Comparison of ENCODE assay signal across 13 mouse cellular contexts in genomic region chr16:21377605-21377968, GRCm38 (mm10). TPM values are rescaled to one million over a fixed set of nuclear protein-coding genes. Genes with fewer than 3 reads are reported as not detected.
DNase-seq lines count a peak whose midpoint lies in the region; ATAC-seq and TF ChIP-seq lines count a peak whose summit lies in the region.
"Had no signal": no experiment of that assay in that cellular context is flagged by ENCODE, and none has a peak within 500 bp of the region (broad histone marks: within the 10 kb centered on the region; RNA-seq: fewer than 3 reads in every experiment).

No protein-coding gene starts in this region.

- DNase-seq in heart, postnatal 36 days: no peak
- DNase-seq in midbrain, embryonic 11.5 days (ENCODE audit: low spot score, missing footprints): no peak
- DNase-seq in layer of hippocampus, adult 2 months (ENCODE audit: low spot score in 2 of 2): no peak
- no peak for DNase-seq in frontal cortex, postnatal 25 days (ENCODE audit: low spot score in 2 of 2)
- DNase-seq: cerebellum, adult 8-10 months had no signal

- H3K4me3 ChIP-seq in heart, embryonic 14.5 days (ENCODE audit: control insufficient read depth in 1 of 2, insufficient read depth in 1 of 2, low read depth in 1 of 2, low read length in 2 of 2): no peak overlapping the region
- no peak overlapping the region for H3K4me3 ChIP-seq in midbrain, embryonic 11.5 days (ENCODE audit: low read depth, low read length)
- no peak overlapping the region for H3K4me3 ChIP-seq in midbrain, embryonic 15.5 days
- H3K4me3 ChIP-seq in intestine, postnatal 0 days (ENCODE audit: low read depth, low read length): no peak overlapping the region
- no peak overlapping the region for H3K4me3 ChIP-seq in layer of hippocampus, adult 2 months
- H3K4me3 ChIP-seq: liver, embryonic 15.5 days; neural tube, embryonic 13.5 days had no signal

- H3K9ac ChIP-seq in heart, embryonic 14.5 days (ENCODE audit: low read length): no peak overlapping the region
- no peak overlapping the region for H3K9ac ChIP-seq in midbrain, embryonic 11.5 days (ENCODE audit: low read length)
- H3K9ac ChIP-seq in midbrain, embryonic 15.5 days: no peak overlapping the region
- no peak overlapping the region for H3K9ac ChIP-seq in intestine, postnatal 0 days (ENCODE audit: low read depth, low read length)
- H3K9ac ChIP-seq: liver, embryonic 15.5 days; neural tube, embryonic 13.5 days had no signal

- no peaks in the 10 kb centered on the region for H3K27me3 ChIP-seq in heart, embryonic 14.5 days (ENCODE audit: control insufficient read depth, insufficient read depth, low read length)
- no peaks in the 10 kb centered on the region for H3K27me3 ChIP-seq in midbrain, embryonic 11.5 days (ENCODE audit: control insufficient read depth, insufficient read depth, low read length)
- H3K27me3 ChIP-seq in midbrain, embryonic 15.5 days (replicated peaks): no peaks in the 10 kb centered on the region
- no peaks in the 10 kb centered on the region for H3K27me3 ChIP-seq in intestine, postnatal 0 days (replicated peaks; ENCODE audit: control insufficient read depth, insufficient read depth, low read length)

- no peak overlapping the region for H3K4me2 ChIP-seq in heart, embryonic 14.5 days (ENCODE audit: low read length)
- H3K4me2 ChIP-seq in midbrain, embryonic 11.5 days: no peak overlapping the region
- no peak overlapping the region for H3K4me2 ChIP-seq in midbrain, embryonic 15.5 days
- H3K4me2 ChIP-seq in intestine, postnatal 0 days (replicated peaks; ENCODE audit: low read depth): no peak overlapping the region
- H3K4me2 ChIP-seq: liver, embryonic 15.5 days; neural tube, embryonic 13.5 days had no signal

- ATAC-seq in heart, embryonic 14.5 days (ENCODE audit: insufficient number of reproducible peaks, insufficient read depth, low FRiP score, low read depth): no peak
- ATAC-seq in midbrain, embryonic 11.5 days (ENCODE audit: low FRiP score): peak; percentile 59
- ATAC-seq in midbrain, embryonic 15.5 days (replicated peaks): no peak
- ATAC-seq in intestine, postnatal 0 days: no peak
- ATAC-seq in erythroblast, adult 5-6 weeks (replicated peaks; ENCODE audit: low FRiP score, poor library complexity, severe bottlenecking): no peak
- ATAC-seq: activated CD4-positive, CD25-positive, alpha-beta regulatory T cell, adult 4 months; CD4-positive, CD25-positive, alpha-beta regulatory T cell, adult 4 months had no signal

- 67% methylated on average over 4 of the region's 4 CpGs for WGBS in heart, embryonic 14.5 days
- WGBS in midbrain, embryonic 11.5 days: 51% methylated on average over 4 of the region's 4 CpGs
- 44% methylated on average over 4 of the region's 4 CpGs for WGBS in midbrain, embryonic 15.5 days
- WGBS in intestine, postnatal 0 days: 52% methylated on average over 4 of the region's 4 CpGs

- intact Hi-C loops in heart, postnatal 36 days (cut with DNase I): no loop called here

- H3K9me3 ChIP-seq in heart, embryonic 14.5 days (ENCODE audit: control insufficient read depth, low read length): no peaks in the 10 kb centered on the region
- no peaks in the 10 kb centered on the region for H3K9me3 ChIP-seq in midbrain, embryonic 11.5 days (ENCODE audit: control insufficient read depth, low read length)
- no peaks in the 10 kb centered on the region for H3K9me3 ChIP-seq in midbrain, embryonic 15.5 days
- H3K9me3 ChIP-seq in intestine, postnatal 0 days (ENCODE audit: control insufficient read depth): no peaks in the 10 kb centered on the region
- H3K9me3 ChIP-seq: liver, embryonic 15.5 days; neural tube, embryonic 13.5 days had no signal

- H3K27ac ChIP-seq in heart, embryonic 14.5 days (replicated peaks in 1 of 2; ENCODE audit: control insufficient read depth in 1 of 2, insufficient read depth in 1 of 2, low read depth in 2 of 2, low read length in 2 of 2): peak overlapping the region; percentile 9 to 41; a peak in 2 of 4 replicates
- no peak overlapping the region for H3K27ac ChIP-seq in midbrain, embryonic 11.5 days (ENCODE audit: low read depth, low read length)
- no peak overlapping the region for H3K27ac ChIP-seq in midbrain, embryonic 15.5 days
- peak overlapping the region; percentile 28; the same call in 1 of the 2 replicates for H3K27ac ChIP-seq in intestine, postnatal 0 days (ENCODE audit: low read depth, low read length)
- no peak overlapping the region for H3K27ac ChIP-seq in layer of hippocampus, adult 2 months
- H3K27ac ChIP-seq: liver, embryonic 15.5 days; neural tube, embryonic 13.5 days had no signal

- H3K4me1 ChIP-seq in heart, embryonic 14.5 days (ENCODE audit: control insufficient read depth in 2 of 2, insufficient read depth in 2 of 2, low read length in 2 of 2): peaks cover 0 to 20% of the 10 kb centered on the region in 2 experiments; a peak in 2 of 4 replicates
- peaks cover 12% of the 10 kb centered on the region for H3K4me1 ChIP-seq in midbrain, embryonic 11.5 days (ENCODE audit: control insufficient read depth, insufficient read depth, low read length)
- peaks cover 9% of the 10 kb centered on the region for H3K4me1 ChIP-seq in midbrain, embryonic 15.5 days
- no peaks in the 10 kb centered on the region for H3K4me1 ChIP-seq in intestine, postnatal 0 days (replicated peaks; ENCODE audit: control insufficient read depth, insufficient read depth, low read length)
- H3K4me1 ChIP-seq: liver, embryonic 15.5 days had no signal

- no peaks in the 10 kb centered on the region for H3K36me3 ChIP-seq in heart, embryonic 14.5 days (ENCODE audit: control insufficient read depth, insufficient read depth, low read length)
- H3K36me3 ChIP-seq in midbrain, embryonic 11.5 days (ENCODE audit: control insufficient read depth, insufficient read depth, low read length): no peaks in the 10 kb centered on the region
- no peaks in the 10 kb centered on the region for H3K36me3 ChIP-seq in midbrain, embryonic 15.5 days (replicated peaks)
- no peaks in the 10 kb centered on the region for H3K36me3 ChIP-seq in intestine, postnatal 0 days (ENCODE audit: control insufficient read depth, insufficient read depth)
- H3K36me3 ChIP-seq: liver, embryonic 15.5 days; neural tube, embryonic 13.5 days had no signal

- TF ChIP-seq CTCF in intestine, postnatal 0 days (IDR thresholded peaks at IDR 0.05; ENCODE audit: low read depth): no peak
- TF ChIP-seq CTCF in layer of hippocampus, adult 2 months (conservative IDR thresholded peaks at IDR 0.05): no peak

RNA-seq across cellular contexts. Expression of gene Vps8, which starts 45.3 kb away (rescaled TPM):
- 24.9 and 27.7 TPM in 2 replicates for polyA plus RNA-seq in heart, embryonic 14.5 days (2014; fragmentation: Nextera tagmentation; extraction: Ambion mirVana)
- total RNA-seq in heart, postnatal 36 days (2021): 10 to 100 TPM; 19.9 to 27.9 TPM
- 27.1 and 28.4 TPM in 2 replicates for polyA plus RNA-seq in midbrain, embryonic 11.5 days (2014; fragmentation: Nextera tagmentation; extraction: Ambion mirVana)
- polyA plus RNA-seq in midbrain, embryonic 15.5 days (2015; fragmentation: Nextera tagmentation; extraction: Ambion mirVana): 37.5 and 40.2 TPM in 2 replicates
- 6.6 and 9.5 TPM in 2 replicates for polyA plus RNA-seq in intestine, postnatal 0 days (2015; fragmentation: Nextera tagmentation; extraction: Ambion mirVana)
- 10 to 100 TPM; 55.1 to 55.9 TPM for total RNA-seq in layer of hippocampus, adult 2 months (2021)
- 3.6 and 9.4 TPM in 2 replicates for total RNA-seq in erythroblast, adult 5-6 weeks (2015; ENCODE audit: low replicate concordance)
- total RNA-seq in erythroblast, adult 5-6 weeks (2017; ENCODE audit: low replicate concordance): 6.4 and 12.6 TPM in 2 replicates

Comparison
In these comparisons a context has a peak if more than half of its experiments do, and no peak if none do; other contexts are left out.
1. H3K27ac ChIP-seq: peak in heart, embryonic 14.5 days (2 of 2) and intestine, postnatal 0 days (single experiment); none in midbrain, embryonic 11.5 days (single experiment), midbrain, embryonic 15.5 days (single experiment) and layer of hippocampus, adult 2 months (single experiment).